Mouse (Mus musculus): ENCODE measurements at regions not wholly inside any gene's neighbourhood (a gene's known extent, or its start where the extent isn't known, plus 50 kb on each side); places are given as distances from the start of the nearest gene placed in this dataset.

DNA sequence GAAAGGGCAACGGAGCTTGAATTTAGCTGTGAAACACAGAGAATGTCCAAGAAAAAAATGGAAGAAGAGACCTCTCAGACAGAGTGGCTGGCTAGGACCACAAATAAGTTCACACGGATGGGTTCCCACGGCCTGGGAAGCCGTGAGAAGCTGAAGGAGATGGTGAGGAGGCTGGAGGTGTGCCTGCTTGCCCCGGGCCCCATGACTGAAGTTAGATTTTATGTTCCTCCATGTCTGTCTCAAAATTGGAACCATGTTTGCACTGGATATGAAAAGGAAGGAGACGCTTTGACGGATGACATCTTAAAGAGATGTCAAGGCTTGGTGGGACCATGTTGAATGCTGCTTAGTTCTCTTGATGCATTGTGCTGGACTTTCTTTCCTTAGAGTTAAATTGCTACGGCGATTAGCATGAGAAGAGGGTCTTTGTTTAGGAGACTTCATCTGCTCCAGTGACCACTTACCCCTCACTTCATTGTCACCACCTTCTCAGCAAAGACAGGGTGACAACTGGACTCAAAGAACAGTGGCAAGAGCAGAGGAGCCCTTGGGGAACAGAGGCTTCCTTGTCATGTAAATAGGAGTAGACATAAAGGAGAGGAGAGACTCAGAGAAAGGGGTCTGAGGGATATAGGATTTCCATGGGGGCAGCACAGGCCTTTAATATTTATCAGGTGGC lies 407.4 kb upstream of the Intu start:
- Histone ChIP-seq H3K27ac (ENCODE audit: low read depth, low read length) (no peak overlapping the region), H3K9ac (ENCODE audit: low read depth, low read length) (no peak overlapping the region), H3K36me3 (ENCODE audit: control insufficient read depth, insufficient read depth, low read length) (no peaks in the 10 kb centered on the region), H3K4me2 (replicated peaks; ENCODE audit: low read depth, low read length) (no peak overlapping the region), H3K9me3 (ENCODE audit: control insufficient read depth, low read length) (no peaks in the 10 kb centered on the region), H3K4me1 (ENCODE audit: control insufficient read depth, insufficient read depth, low read length) (no peaks in the 10 kb centered on the region), H3K27me3 (ENCODE audit: control insufficient read depth, insufficient read depth, low read length) (no peaks in the 10 kb centered on the region), H3K4me3 (ENCODE audit: low read length) (no peak overlapping the region)
- no peak for ATAC-seq (ENCODE audit: low FRiP score, low TSS enrichment)
- WGBS = 94% methylated on average over 9 of the region's 9 CpGs

DNA sequence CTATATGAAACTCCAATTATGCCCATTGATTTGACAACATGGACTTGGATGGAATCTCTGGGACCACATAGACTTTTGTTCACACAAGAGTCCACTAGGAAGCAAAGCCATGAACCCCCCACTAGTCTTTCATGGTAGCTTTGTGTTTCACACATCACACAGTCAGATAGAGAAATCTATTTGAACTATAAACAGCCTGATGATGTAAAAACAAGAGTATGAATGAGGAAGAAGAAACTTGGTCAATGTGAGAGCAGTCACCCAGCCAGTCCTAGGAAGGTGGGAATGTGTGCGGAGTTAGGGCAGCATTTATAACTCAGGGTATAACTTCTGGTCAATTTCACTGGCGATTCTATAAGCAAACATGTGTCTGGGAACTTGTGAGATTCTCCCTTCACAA lies 404.2 kb upstream of the Intu start:
- no peak overlapping the region for H3K4me2 ChIP-seq (replicated peaks; ENCODE audit: low read depth, low read length)
- no peaks in the 10 kb centered on the region for H3K36me3 ChIP-seq (ENCODE audit: control insufficient read depth, insufficient read depth, low read length)
- 88% methylated on average over 2 of the region's 2 CpGs for WGBS
- no peak for ATAC-seq (ENCODE audit: low FRiP score, low TSS enrichment)
- no peaks in the 10 kb centered on the region for H3K27me3 ChIP-seq (ENCODE audit: control insufficient read depth, insufficient read depth, low read length)
- H3K9me3 ChIP-seq (ENCODE audit: control insufficient read depth, low read length) = no peaks in the 10 kb centered on the region
- H3K4me1 ChIP-seq (ENCODE audit: control insufficient read depth, insufficient read depth, low read length) = no peaks in the 10 kb centered on the region
- no peak overlapping the region for H3K27ac ChIP-seq (ENCODE audit: low read depth, low read length)
- no peak overlapping the region for H3K9ac ChIP-seq (ENCODE audit: low read depth, low read length)
- no peak overlapping the region for H3K4me3 ChIP-seq (ENCODE audit: low read length)

DNA sequence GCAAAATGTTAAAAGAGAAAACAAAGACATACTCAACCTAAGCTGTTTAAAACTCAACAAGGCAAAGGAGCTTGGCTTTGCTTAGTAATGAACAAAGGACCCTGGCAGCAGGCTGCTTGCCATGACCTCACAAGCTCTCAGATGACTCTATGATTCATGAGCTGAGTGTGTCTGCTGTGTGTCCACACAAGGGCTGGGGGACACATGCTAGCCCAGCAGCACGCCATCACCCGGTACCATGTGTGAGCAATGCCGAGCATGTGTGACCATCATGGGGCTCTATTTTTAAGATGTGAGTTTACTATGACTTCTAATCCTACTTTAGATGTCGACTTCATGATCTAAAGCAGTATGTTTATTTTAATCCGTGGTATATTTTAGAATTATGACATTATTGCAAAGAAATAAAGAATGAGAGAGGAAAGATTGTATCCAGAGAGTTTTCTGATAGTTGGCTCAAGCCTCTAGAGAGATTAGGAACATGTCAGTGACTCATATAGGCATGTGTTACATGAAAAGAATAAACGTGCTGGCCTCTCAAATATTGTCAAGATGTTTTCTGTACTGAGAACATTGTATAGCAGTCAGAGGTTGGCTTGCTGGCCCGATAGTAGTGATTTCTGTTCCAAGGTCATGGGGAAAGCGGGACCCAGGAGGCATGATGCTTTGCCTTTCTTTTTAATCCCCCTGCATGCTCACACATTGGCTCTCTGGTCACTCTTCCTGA lies 400.1 kb upstream of the Intu start:
- no peak overlapping the region for H3K4me3 ChIP-seq (ENCODE audit: low read length)
- no peaks in the 10 kb centered on the region for H3K27me3 ChIP-seq (ENCODE audit: control insufficient read depth, insufficient read depth, low read length)
- H3K9ac ChIP-seq (ENCODE audit: low read depth, low read length) = no peak overlapping the region
- WGBS = 88% methylated on average over 8 of the region's 8 CpGs
- H3K27ac ChIP-seq (ENCODE audit: low read depth, low read length) = no peak overlapping the region
- H3K9me3 ChIP-seq (ENCODE audit: control insufficient read depth, low read length) = no peaks in the 10 kb centered on the region
- no peaks in the 10 kb centered on the region for H3K4me1 ChIP-seq (ENCODE audit: control insufficient read depth, insufficient read depth, low read length)
- ATAC-seq (ENCODE audit: low FRiP score, low TSS enrichment) = no peak
- H3K36me3 ChIP-seq (ENCODE audit: control insufficient read depth, insufficient read depth, low read length) = no peaks in the 10 kb centered on the region
- no peak overlapping the region for H3K4me2 ChIP-seq (replicated peaks; ENCODE audit: low read depth, low read length)

DNA sequence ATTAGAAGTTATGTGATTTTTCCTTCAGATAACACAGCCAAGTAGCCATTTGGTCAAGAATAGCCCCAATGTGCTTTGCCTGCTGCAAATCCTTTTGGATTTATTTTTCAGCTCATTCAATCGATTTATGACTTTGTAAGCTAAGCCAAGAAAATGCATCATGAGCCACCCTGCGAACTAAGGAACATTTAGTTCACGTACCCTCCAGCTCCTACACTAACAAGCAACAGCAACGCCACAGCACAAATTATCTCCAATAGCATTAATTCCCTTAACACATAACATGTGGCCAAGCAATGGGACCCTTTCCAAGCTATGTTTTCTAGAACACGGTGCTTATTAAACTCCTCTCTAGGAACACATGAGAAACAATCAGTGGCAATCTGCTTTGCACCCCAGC lies 392.4 kb upstream of the Intu start:
- H3K4me2 ChIP-seq (replicated peaks; ENCODE audit: low read depth, low read length) = no peak overlapping the region
- no peak overlapping the region for H3K4me3 ChIP-seq (ENCODE audit: low read length)
- H3K4me1 ChIP-seq (ENCODE audit: control insufficient read depth, insufficient read depth, low read length) = no peaks in the 10 kb centered on the region
- H3K9me3 ChIP-seq (ENCODE audit: control insufficient read depth, low read length) = no peaks in the 10 kb centered on the region
- H3K27ac ChIP-seq (ENCODE audit: low read depth, low read length) = no peak overlapping the region
- H3K36me3 ChIP-seq (ENCODE audit: control insufficient read depth, insufficient read depth, low read length) = no peaks in the 10 kb centered on the region
- no peak overlapping the region for H3K9ac ChIP-seq (ENCODE audit: low read depth, low read length)
- no peaks in the 10 kb centered on the region for H3K27me3 ChIP-seq (ENCODE audit: control insufficient read depth, insufficient read depth, low read length)
- ATAC-seq (ENCODE audit: low FRiP score, low TSS enrichment) = no peak
- WGBS = 41% methylated on average over 5 of the region's 5 CpGs

DNA sequence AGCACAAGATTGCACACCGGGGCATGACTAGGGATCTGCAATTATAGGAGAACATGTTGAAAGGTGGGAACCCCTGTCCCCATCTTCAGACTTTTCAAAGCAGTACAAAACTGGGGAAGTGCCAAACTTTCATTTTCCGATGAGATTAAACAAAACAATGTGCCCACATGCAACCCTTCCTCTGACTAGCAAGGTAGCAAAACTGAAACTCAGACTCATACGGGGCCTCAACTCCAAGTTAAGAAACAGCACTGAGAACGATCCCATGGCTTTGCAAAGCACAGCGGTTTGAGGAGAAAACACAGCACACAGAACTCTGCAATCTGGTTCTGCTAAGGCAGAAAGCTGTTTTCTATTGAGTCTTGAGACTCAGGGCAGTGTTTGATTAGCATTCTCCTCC lies 388.9 kb upstream of the Intu start:
- Histone ChIP-seq H3K9ac (ENCODE audit: low read depth, low read length) (no peak overlapping the region), H3K27ac (ENCODE audit: low read depth, low read length) (no peak overlapping the region), H3K4me2 (replicated peaks; ENCODE audit: low read depth, low read length) (no peak overlapping the region), H3K27me3 (ENCODE audit: control insufficient read depth, insufficient read depth, low read length) (no peaks in the 10 kb centered on the region), H3K4me1 (ENCODE audit: control insufficient read depth, insufficient read depth, low read length) (no peaks in the 10 kb centered on the region), H3K36me3 (ENCODE audit: control insufficient read depth, insufficient read depth, low read length) (no peaks in the 10 kb centered on the region), H3K9me3 (ENCODE audit: control insufficient read depth, low read length) (no peaks in the 10 kb centered on the region), H3K4me3 (ENCODE audit: low read length) (no peak overlapping the region)
- 92% methylated on average over 5 of the region's 5 CpGs for WGBS
- ATAC-seq (ENCODE audit: low FRiP score, low TSS enrichment) = no peak

DNA sequence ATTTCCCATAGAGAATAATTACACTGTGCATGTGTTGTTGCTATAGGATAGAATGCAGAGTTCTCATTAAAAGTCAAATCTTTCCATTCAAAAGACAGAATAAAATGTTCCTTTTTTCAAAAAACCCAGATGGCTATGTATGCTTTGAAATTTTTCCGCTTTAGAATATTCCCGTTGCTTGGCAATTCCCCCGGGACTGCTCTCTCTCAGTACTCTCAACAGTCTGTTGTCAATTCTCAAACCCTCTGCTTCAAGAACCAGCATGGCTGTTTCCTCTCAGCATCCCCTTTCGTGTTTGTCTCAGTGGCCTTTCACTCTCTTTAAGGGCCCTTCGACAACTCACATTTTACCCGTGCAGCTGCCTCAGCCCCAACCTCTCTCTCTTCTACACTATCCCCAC lies 372.5 kb upstream of the Intu start:
- H3K36me3 ChIP-seq (ENCODE audit: control insufficient read depth, insufficient read depth, low read length) = no peaks in the 10 kb centered on the region
- no peak overlapping the region for H3K4me3 ChIP-seq (ENCODE audit: low read length)
- H3K9ac ChIP-seq (ENCODE audit: low read depth, low read length) = no peak overlapping the region
- H3K27ac ChIP-seq (ENCODE audit: low read depth, low read length) = no peak overlapping the region
- no peaks in the 10 kb centered on the region for H3K9me3 ChIP-seq (ENCODE audit: control insufficient read depth, low read length)
- no peak overlapping the region for H3K4me2 ChIP-seq (replicated peaks; ENCODE audit: low read depth, low read length)
- 78% methylated on average over 6 of the region's 6 CpGs for WGBS
- ATAC-seq (ENCODE audit: low FRiP score, low TSS enrichment) = no peak
- no peaks in the 10 kb centered on the region for H3K27me3 ChIP-seq (ENCODE audit: control insufficient read depth, insufficient read depth, low read length)
- H3K4me1 ChIP-seq (ENCODE audit: control insufficient read depth, insufficient read depth, low read length) = 0 out of 2 replicates have a peak, but pooled peaks cover 3% of the 10 kb centered on the region

DNA sequence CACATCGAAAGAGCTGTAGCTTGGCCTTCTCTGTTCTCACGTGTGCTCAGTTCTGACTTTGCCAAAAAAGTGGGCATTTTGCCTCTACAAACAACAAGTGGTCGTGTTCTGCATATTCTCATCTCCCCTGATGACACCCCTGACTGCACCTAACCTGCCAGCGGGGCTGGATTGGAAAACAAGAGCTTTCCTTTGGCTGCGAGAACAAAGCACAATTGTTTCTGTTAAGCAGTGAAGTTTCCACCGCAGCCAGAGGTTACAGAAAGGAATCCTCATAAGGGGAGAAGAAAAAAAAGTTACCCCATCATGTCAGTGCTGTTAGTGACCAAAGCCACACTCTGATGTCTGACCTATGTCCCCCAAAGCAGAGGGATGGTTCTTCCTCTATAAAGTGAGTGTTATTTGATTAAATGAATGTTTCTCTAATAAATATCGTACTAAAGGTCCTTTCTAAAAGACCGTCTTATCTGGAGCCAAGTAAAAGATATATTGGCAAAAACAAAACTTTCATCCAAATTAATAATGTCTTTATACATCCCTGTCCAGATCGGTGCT lies 371.4 kb upstream of the Intu start:
- no peaks in the 10 kb centered on the region for H3K27me3 ChIP-seq (ENCODE audit: control insufficient read depth, insufficient read depth, low read length)
- no peak overlapping the region for H3K9ac ChIP-seq (ENCODE audit: low read depth, low read length)
- H3K4me2 ChIP-seq (replicated peaks; ENCODE audit: low read depth, low read length) = no peak overlapping the region
- no peak for ATAC-seq (ENCODE audit: low FRiP score, low TSS enrichment)
- no peaks in the 10 kb centered on the region for H3K36me3 ChIP-seq (ENCODE audit: control insufficient read depth, insufficient read depth, low read length)
- 0 out of 2 replicates have a peak, but pooled peaks cover 3% of the 10 kb centered on the region for H3K4me1 ChIP-seq (ENCODE audit: control insufficient read depth, insufficient read depth, low read length)
- no peaks in the 10 kb centered on the region for H3K9me3 ChIP-seq (ENCODE audit: control insufficient read depth, low read length)
- 55% methylated on average over 9 of the region's 9 CpGs for WGBS
- H3K4me3 ChIP-seq (ENCODE audit: low read length) = no peak overlapping the region
- no peak overlapping the region for H3K27ac ChIP-seq (ENCODE audit: low read depth, low read length)

DNA sequence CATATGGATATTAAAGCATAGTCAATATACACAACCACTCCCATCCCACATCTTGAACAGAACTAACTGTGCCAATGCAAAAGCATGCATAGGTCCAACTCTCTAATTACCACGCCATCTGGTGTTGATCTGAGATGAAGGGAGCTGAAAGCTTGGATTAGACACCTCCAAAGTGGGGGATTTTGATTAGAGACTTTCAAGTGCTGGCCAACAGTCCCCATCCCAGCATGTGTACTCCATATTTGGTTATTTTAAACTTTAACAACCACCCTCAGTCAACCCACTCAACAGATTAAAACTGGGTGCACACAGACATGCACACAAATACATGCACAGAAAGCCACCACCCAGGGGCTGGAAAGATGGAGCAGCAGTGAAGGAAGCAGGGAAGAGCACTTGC lies 366.9 kb upstream of the Intu start:
- WGBS = 79% methylated on average over 1 of the region's 1 CpGs
- Histone ChIP-seq H3K4me1 (ENCODE audit: control insufficient read depth, insufficient read depth, low read length) (0 out of 2 replicates have a peak, but pooled peaks cover 3% of the 10 kb centered on the region), H3K27ac (ENCODE audit: low read depth, low read length) (no peak overlapping the region), H3K9ac (ENCODE audit: low read depth, low read length) (no peak overlapping the region), H3K4me3 (ENCODE audit: low read length) (no peak overlapping the region), H3K4me2 (replicated peaks; ENCODE audit: low read depth, low read length) (no peak overlapping the region), H3K36me3 (ENCODE audit: control insufficient read depth, insufficient read depth, low read length) (no peaks in the 10 kb centered on the region), H3K27me3 (ENCODE audit: control insufficient read depth, insufficient read depth, low read length) (no peaks in the 10 kb centered on the region), H3K9me3 (ENCODE audit: control insufficient read depth, low read length) (no peaks in the 10 kb centered on the region)
- no peak for ATAC-seq (ENCODE audit: low FRiP score, low TSS enrichment)

DNA sequence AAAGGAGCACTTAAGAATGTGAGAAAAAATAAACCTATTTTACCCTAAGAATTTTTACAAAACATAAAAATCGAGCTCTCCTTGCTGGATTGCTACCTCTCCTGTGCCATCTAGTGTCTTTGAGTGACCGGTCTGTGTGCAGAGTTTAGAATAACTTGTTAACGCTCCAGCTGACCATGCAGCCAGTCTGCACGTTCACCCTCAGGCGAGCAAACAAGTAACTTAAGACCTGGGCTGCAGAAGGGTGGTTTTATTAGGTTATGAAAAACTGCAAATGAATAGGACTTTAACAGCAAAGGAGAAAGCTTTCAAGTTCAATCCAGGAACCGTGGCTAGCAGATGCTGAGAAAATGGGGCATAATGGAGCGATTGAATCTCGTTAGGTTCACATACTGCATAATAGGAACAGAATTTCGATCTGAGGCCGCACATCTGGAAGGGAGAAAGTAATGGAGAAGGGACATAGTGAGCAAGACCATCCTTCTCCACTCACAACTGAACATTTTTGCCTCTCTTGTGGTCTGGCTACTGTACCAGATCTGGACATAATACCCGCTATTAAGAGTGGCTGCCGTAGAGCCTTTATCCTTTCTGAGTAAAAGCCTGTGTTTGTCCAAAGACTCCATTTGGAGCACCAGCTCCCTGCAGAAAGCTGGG lies 363.0 kb upstream of the Intu start:
- H3K4me2 ChIP-seq (replicated peaks; ENCODE audit: low read depth, low read length) = no peak overlapping the region
- no peaks in the 10 kb centered on the region for H3K4me1 ChIP-seq (ENCODE audit: control insufficient read depth, insufficient read depth, low read length)
- no peaks in the 10 kb centered on the region for H3K9me3 ChIP-seq (ENCODE audit: control insufficient read depth, low read length)
- no peaks in the 10 kb centered on the region for H3K27me3 ChIP-seq (ENCODE audit: control insufficient read depth, insufficient read depth, low read length)
- peak; percentile 43; the same call in 1 of the 2 replicates for ATAC-seq (ENCODE audit: low FRiP score, low TSS enrichment)
- WGBS = 59% methylated on average over 12 of the region's 12 CpGs
- no peak overlapping the region for H3K27ac ChIP-seq (ENCODE audit: low read depth, low read length)
- H3K36me3 ChIP-seq (ENCODE audit: control insufficient read depth, insufficient read depth, low read length) = no peaks in the 10 kb centered on the region
- no peak overlapping the region for H3K4me3 ChIP-seq (ENCODE audit: low read length)
- no peak overlapping the region for H3K9ac ChIP-seq (ENCODE audit: low read depth, low read length)
